Mouse (Mus musculus) urinary bladder, postnatal 0 days (tissue): ENCODE results near the gene Gcsam. TPM values are rescaled to one million over a fixed set of nuclear protein-coding genes. Genes with fewer than 3 reads are reported as not detected.

Experiments used
- polyA plus RNA-seq: library from polyadenylated mRNA; unstranded; fragments of >200 nt; fragmentation: Nextera tagmentation; extraction: Ambion mirVana; gene quantifications from 2 replicates; pipeline ENCODE4 v1.2.1, GENCODE M21; 2015

The Gcsam gene
- 0.30 and 0.35 TPM in 2 replicates for polyA plus RNA-seq

GRCm38 (mm10) chr16:45610267-45610666, at the start of gene Gcsam:
TSS of gene Gcsam (plus strand) at chr16:45610380.

GRCm38 (mm10) chr16:45653934-45654332, 43.8 kb downstream of the Gcsam start, which contains the start of gene BC016579:
TSS of gene BC016579 (minus strand) at chr16:45654068.

Other genes starting within 250 kb of the Gcsam start
- 99.3 and 120 TPM in 2 replicates for gene Cd200, start 201.3 kb upstream of the Gcsam start, polyA plus RNA-seq
- not detected in 2 replicates for gene Gm609, start 117.4 kb upstream of the Gcsam start, polyA plus RNA-seq
- gene Gm17783, start 78.3 kb upstream of the Gcsam start, polyA plus RNA-seq: not detected in 2 replicates
- gene Slc9c1, start 75.1 kb upstream of the Gcsam start, polyA plus RNA-seq: not detected in 2 replicates
- 3.0 and 3.6 TPM in 2 replicates for gene BC016579, start 43.7 kb downstream of the Gcsam start, polyA plus RNA-seq
- not detected in 2 replicates for gene Tmprss7, start 83.3 kb downstream of the Gcsam start, polyA plus RNA-seq
- 0.57 and 1.1 TPM in 2 replicates for gene Tagln3, start 114.2 kb downstream of the Gcsam start, polyA plus RNA-seq
- gene Abhd10, start 132.6 kb downstream of the Gcsam start, polyA plus RNA-seq: 16.6 and 18.3 TPM in 2 replicates